Comparison of ENCODE assay signal across 8 mouse cellular contexts in the genomic region with DNA sequence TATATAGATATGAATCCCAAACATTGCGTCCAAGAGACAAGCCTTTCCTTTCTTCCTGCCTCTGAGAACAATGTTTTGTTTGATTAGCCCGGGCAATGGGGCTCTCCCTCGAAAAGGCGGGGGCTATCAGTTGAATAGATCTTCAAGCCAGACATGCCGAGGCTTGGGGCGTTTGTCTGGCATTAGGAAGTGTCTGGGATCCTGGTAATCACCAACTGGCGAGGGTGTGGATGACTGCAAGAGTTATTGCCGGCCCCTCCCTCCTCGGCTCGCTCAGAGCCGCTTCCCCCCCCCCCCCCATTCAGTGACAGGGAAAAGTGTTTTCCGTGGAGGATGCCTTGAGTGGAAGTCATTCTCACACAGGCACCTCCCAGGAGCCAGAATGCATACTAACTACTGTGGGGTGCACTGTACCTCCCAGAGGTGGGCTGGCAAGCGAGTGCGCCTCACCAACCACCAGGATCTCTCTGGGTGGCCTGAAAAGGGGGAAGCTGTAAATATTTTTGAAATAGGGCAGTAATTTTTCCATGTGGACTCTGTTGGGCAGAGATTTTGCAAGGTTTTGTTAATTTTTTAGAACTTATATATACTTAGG.
DNase-seq lines count a peak whose midpoint lies in the region; ATAC-seq lines count a peak whose summit lies in the region.

No protein-coding gene starts in this region.

- no peaks in the 10 kb centered on the region for H3K36me3 ChIP-seq in hindbrain, embryonic 10.5 days
- no peaks in the 10 kb centered on the region for H3K36me3 ChIP-seq in liver, embryonic 15.5 days (replicated peaks)
- no peaks in the 10 kb centered on the region for H3K36me3 ChIP-seq in stomach, embryonic 15.5 days

- H3K27me3 ChIP-seq in hindbrain, embryonic 10.5 days (ENCODE audit: insufficient read depth, poor library complexity, severe bottlenecking): peaks cover 25% of the 10 kb centered on the region
- H3K27me3 ChIP-seq in liver, embryonic 15.5 days: peaks cover 22% of the 10 kb centered on the region
- no peaks in the 10 kb centered on the region for H3K27me3 ChIP-seq in stomach, embryonic 15.5 days (replicated peaks)

- ATAC-seq in liver, embryonic 15.5 days (ENCODE audit: insufficient read depth): no peak
- ATAC-seq in stomach, embryonic 15.5 days (ENCODE audit: insufficient read depth, low FRiP score, low read depth): no peak
- ATAC-seq in megakaryocyte-erythroid progenitor cell, adult 5-6 weeks (replicated peaks; ENCODE audit: low FRiP score, low TSS enrichment, poor library complexity, severe bottlenecking): no peak

- peak overlapping the region; percentile 60 for H3K4me2 ChIP-seq in liver, embryonic 15.5 days
- H3K4me2 ChIP-seq in stomach, embryonic 15.5 days: peak overlapping the region; percentile 96

- 7% methylated on average over 14 of the region's 14 CpGs for WGBS in hindbrain, embryonic 10.5 days
- 5% methylated on average over 13 of the region's 14 CpGs for WGBS in liver, embryonic 15.5 days (ENCODE audit: insufficient replicate concordance)
- 3% methylated on average over 14 of the region's 14 CpGs for WGBS in stomach, embryonic 15.5 days

- H3K9me3 ChIP-seq in hindbrain, embryonic 10.5 days: no peaks in the 10 kb centered on the region
- no peaks in the 10 kb centered on the region for H3K9me3 ChIP-seq in liver, embryonic 15.5 days (replicated peaks)
- no peaks in the 10 kb centered on the region for H3K9me3 ChIP-seq in stomach, embryonic 15.5 days

- peak; percentile 68 for DNase-seq in Muller cell, postnatal 12 days (ENCODE audit: inconsistent ontology term)
- peak; percentile 61 for DNase-seq in embryo, embryonic 9.5 days (ENCODE audit: extremely low spot score)
- peak; percentile 52 for DNase-seq in hindbrain, embryonic 10.5 days (ENCODE audit: low spot score)
- no peak for DNase-seq in cerebellum, postnatal 4 days (ENCODE audit: low spot score in 2 of 2)
- no peak for DNase-seq in layer of hippocampus, postnatal 25 days (ENCODE audit: extremely low spot score in 1 of 2, low spot score in 1 of 2)

- H3K4me3 ChIP-seq in hindbrain, embryonic 10.5 days: peak overlapping the region; percentile 54
- peak overlapping the region; percentile 37 for H3K4me3 ChIP-seq in liver, embryonic 15.5 days (replicated peaks)
- H3K4me3 ChIP-seq in stomach, embryonic 15.5 days (replicated peaks): peak overlapping the region; percentile 49

- H3K9ac ChIP-seq in liver, embryonic 15.5 days: no peak overlapping the region
- H3K9ac ChIP-seq in stomach, embryonic 15.5 days: no peak overlapping the region

- peaks cover 29% of the 10 kb centered on the region for H3K4me1 ChIP-seq in hindbrain, embryonic 10.5 days (replicated peaks)
- 0 out of 2 replicates have a peak, but pooled peaks cover 11% of the 10 kb centered on the region for H3K4me1 ChIP-seq in liver, embryonic 15.5 days (replicated peaks)
- peaks cover 23% of the 10 kb centered on the region for H3K4me1 ChIP-seq in stomach, embryonic 15.5 days

- H3K27ac ChIP-seq in hindbrain, embryonic 10.5 days: peak overlapping the region; percentile 87
- no peak overlapping the region for H3K27ac ChIP-seq in liver, embryonic 15.5 days (replicated peaks)
- H3K27ac ChIP-seq in stomach, embryonic 15.5 days: peak overlapping the region; percentile 92

Comparison
In these comparisons a context has a peak if more than half of its experiments do, and no peak if none do; other contexts are left out.
1. DNase-seq: peak in Muller cell, postnatal 12 days (single experiment), embryo, embryonic 9.5 days (single experiment) and hindbrain, embryonic 10.5 days (single experiment); none in cerebellum, postnatal 4 days (0 of 2) and layer of hippocampus, postnatal 25 days (0 of 2).
2. Peak in every context shown above with its lines, with median percentiles within 50 percentile points of each other: H3K4me3 ChIP-seq.